Mouse (Mus musculus): ENCODE data around the gene Wnt5b.

The Wnt5b gene

GRCm38 (mm10) chr6:119387801-119388649 lies 156.1 kb downstream of the Wnt5b start:
- peak; percentile 54 for DNase-seq (ENCODE audit: low read depth, low spot score)

GRCm38 (mm10) chr6:119386821-119387220 lies 157.3 kb downstream of the Wnt5b start:
- no peak for DNase-seq (ENCODE audit: low read depth, low spot score)

GRCm38 (mm10) chr6:119386421-119386820 lies 157.7 kb downstream of the Wnt5b start:
- DNase-seq (ENCODE audit: low read depth, low spot score) = no peak

GRCm38 (mm10) chr6:119385668-119386067 lies 158.5 kb downstream of the Wnt5b start:
- DNase-seq (ENCODE audit: low read depth, low spot score) = no peak

All from forelimb bud, embryonic 11.5 days (tissue).